Mouse (Mus musculus) neural tube, embryonic 12.5 days (tissue): ENCODE results near the gene Poc1a. TPM values are rescaled to one million over a fixed set of nuclear protein-coding genes. Genes with fewer than 3 reads are reported as not detected.

Experiments used
- ATAC-seq: fragments of 200-750 bp; cut with Nextera tagmentation; 2 replicates; pipeline ENCODE4 v1.8.0; 2017; ENCODE audit warnings: low read depth, mild to moderate bottlenecking, moderate TSS enrichment, moderate library complexity; ENCODE audit not compliant: low FRiP score
- H3K27ac ChIP-seq: fragments of 300-500 bp; sonication (generic); 2 replicates; pipeline ENCODE4 v1.5.1; 2016
- H3K27me3 ChIP-seq: fragments of 300-500 bp; sonication (generic); replicated peaks from 2 replicates; pipeline ENCODE4 v1.6.1; 2016; ENCODE audit warnings: mild to moderate bottlenecking
- H3K36me3 ChIP-seq: fragments of 300-500 bp; sonication (generic); 2 replicates; pipeline ENCODE4 v1.6.1; 2016; ENCODE audit warnings: mild to moderate bottlenecking
- H3K4me1 ChIP-seq: fragments of 300-500 bp; sonication (generic); 2 replicates; pipeline ENCODE4 v1.6.1; 2016
- H3K4me2 ChIP-seq: fragments of 300-500 bp; sonication (generic); replicated peaks from 2 replicates; pipeline ENCODE4 v1.6.1; 2016; ENCODE audit warnings: mild to moderate bottlenecking
- H3K4me3 ChIP-seq: fragments of 300-500 bp; sonication (generic); 2 replicates; pipeline ENCODE4 v1.5.1; 2016
- H3K9ac ChIP-seq: fragments of 300-500 bp; sonication (generic); 2 replicates; pipeline ENCODE4 v1.6.1; 2016; ENCODE audit warnings: mild to moderate bottlenecking
- H3K9me3 ChIP-seq: fragments of 300-500 bp; sonication (generic); 2 replicates; pipeline ENCODE4 v1.6.1; 2016; ENCODE audit warnings: mild to moderate bottlenecking
- WGBS: fragments of 180-500 bp; shearing (Covaris S2); methylation state at CpG from one replicate; pipeline ENCODE4 v1.1.7; 2016; 5-methylcytosine and 5-hydroxymethylcytosine counted together
- polyA plus RNA-seq: library from polyadenylated mRNA; unstranded; fragments of >200 nt; fragmentation: Nextera tagmentation; extraction: Ambion mirVana; gene quantifications from 2 replicates; pipeline ENCODE4 v1.2.1, GENCODE M21; 2016

Poc1a gene
- polyA plus RNA-seq, 1 experiment from 2014 or later = 17.1 TPM

DNA sequence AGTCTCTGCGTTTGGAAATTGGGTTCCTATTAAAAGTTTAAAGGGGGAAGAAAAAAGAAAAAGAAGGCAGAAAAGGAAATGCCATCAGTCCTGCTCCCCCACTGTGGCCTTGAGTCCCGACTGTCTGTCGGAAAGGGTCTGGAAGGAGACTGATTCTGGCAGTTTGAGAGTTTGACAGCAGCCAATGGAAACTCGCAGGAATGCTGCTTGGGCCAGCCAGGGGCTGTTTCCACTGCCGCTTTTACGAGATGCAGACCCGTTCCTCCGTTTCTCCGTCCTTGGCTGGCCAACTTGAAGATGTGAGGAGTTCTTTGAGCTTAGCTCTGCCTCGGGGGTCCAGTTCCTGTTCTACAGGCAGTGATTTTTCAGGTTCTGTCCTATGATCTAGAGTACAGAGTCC is 67.4 kb downstream of the Poc1a start:
- 64% methylated on average over 10 of the region's 10 CpGs for WGBS
- peaks cover 6% of the 10 kb centered on the region; the same call in 1 of the 2 replicates for H3K4me1 ChIP-seq
- H3K9ac ChIP-seq = no peak overlapping the region
- H3K27me3 ChIP-seq = no peaks in the 10 kb centered on the region
- H3K36me3 ChIP-seq = no peaks in the 10 kb centered on the region
- H3K9me3 ChIP-seq = no peaks in the 10 kb centered on the region
- no peak for ATAC-seq
- H3K27ac ChIP-seq = no peak overlapping the region
- H3K4me3 ChIP-seq = no peak overlapping the region
- no peak overlapping the region for H3K4me2 ChIP-seq

DNA sequence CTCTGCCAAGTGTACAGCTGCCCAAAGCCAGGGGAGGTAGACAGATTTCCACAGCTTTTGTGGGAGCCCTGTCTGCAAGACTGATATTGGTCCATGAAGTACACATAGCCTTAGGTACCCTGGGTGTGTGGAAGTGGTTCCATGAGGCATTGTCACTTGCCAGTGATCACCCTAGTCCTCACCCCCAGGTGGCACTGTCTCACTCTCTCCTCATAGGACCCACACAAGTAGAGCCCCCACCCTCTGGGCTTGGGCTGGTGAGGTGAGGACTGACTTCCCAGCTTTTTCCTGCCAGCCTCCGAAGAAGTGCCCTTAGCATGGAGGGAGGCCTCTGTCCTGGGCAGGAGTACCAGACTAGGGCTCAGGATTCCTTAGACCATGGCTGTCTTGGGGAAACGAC is 68.2 kb downstream of the Poc1a start:
- no peak overlapping the region for H3K27ac ChIP-seq
- no peak overlapping the region for H3K9ac ChIP-seq
- WGBS = 77% methylated on average over 2 of the region's 2 CpGs
- no peak overlapping the region for H3K4me2 ChIP-seq
- H3K4me3 ChIP-seq = no peak overlapping the region
- 0 out of 2 replicates have a peak, but pooled peaks have one; percentile 48 for ATAC-seq
- peaks cover 6% of the 10 kb centered on the region; the same call in 1 of the 2 replicates for H3K4me1 ChIP-seq
- no peaks in the 10 kb centered on the region for H3K9me3 ChIP-seq
- no peaks in the 10 kb centered on the region for H3K36me3 ChIP-seq
- no peaks in the 10 kb centered on the region for H3K27me3 ChIP-seq

DNA sequence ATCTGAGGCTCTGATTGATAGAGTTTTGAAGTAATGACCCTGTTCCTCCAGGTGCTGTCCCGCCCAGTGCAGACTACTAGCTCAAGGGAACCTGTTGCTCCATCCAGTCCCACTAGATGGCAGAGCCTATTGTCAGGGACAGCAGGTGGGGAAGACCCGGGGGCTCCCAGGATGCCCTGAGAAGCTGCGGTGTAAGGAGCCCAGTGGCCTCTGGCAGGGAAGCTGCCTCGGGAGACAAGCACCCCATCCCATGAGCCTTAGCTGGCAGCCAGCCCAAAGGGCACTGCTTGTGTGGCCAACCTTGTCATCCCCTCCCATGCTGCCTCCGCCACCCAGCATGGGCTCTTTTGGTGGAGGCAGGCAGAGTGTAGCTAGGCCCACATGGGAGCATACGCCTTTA is 70.3 kb downstream of the Poc1a start:
- Histone ChIP-seq H3K9ac (no peak overlapping the region), H3K9me3 (no peaks in the 10 kb centered on the region), H3K4me2 (no peak overlapping the region), H3K4me3 (no peak overlapping the region), H3K27me3 (no peaks in the 10 kb centered on the region), H3K27ac (no peak overlapping the region), H3K4me1 (peaks cover 5% of the 10 kb centered on the region; the same call in 1 of the 2 replicates), H3K36me3 (no peaks in the 10 kb centered on the region)
- ATAC-seq = no peak
- WGBS = 75% methylated on average over 6 of the region's 6 CpGs

DNA sequence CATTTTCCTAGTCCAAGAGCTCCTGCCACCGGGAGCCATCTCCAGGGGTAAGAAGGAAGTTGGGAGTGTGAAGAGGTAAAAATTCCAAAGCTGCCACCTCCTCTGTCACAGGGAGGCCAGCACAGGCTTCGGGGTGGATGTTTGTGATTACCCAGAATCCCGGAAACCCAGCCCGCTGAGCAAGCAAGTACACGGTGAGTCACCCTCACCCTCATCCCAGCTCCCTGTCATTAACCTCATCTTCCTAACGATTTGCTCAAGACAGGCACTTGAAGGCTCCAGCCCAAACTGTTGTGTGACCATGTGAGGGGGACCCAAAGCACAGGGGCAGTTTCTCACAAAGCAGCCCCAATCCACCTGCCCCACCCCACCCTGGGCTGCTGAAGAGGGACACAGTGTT is 72.9 kb downstream of the Poc1a start:
- no peaks in the 10 kb centered on the region for H3K9me3 ChIP-seq
- H3K27me3 ChIP-seq = no peaks in the 10 kb centered on the region
- H3K27ac ChIP-seq = no peak overlapping the region
- no peaks in the 10 kb centered on the region for H3K36me3 ChIP-seq
- H3K4me2 ChIP-seq = no peak overlapping the region
- no peak overlapping the region for H3K9ac ChIP-seq
- H3K4me1 ChIP-seq = peaks cover 11% of the 10 kb centered on the region; the same call in 1 of the 2 replicates
- H3K4me3 ChIP-seq = no peak overlapping the region
- WGBS = 74% methylated on average over 6 of the region's 6 CpGs
- ATAC-seq = no peak

DNA sequence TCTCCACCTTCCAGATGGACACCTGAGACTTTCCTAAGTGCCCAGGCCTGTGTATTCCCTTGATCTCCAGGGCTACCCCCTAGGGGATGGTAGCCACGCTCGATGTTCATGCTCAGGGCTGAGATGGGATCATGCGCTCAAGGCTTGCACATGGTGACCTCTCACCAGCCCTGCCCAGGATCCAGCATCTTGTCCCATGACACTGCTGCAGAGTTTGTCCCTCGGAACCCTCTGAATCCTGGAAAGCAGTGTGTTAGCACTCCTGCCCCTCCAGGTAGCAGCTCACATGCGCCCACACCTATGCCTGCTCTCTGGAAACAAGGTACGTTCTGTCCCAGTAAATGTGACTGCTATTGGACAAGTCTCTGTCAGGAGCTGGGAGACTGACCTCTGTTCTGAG is 73.9 kb downstream of the Poc1a start:
- no peak overlapping the region for H3K9ac ChIP-seq
- no peak overlapping the region for H3K4me3 ChIP-seq
- ATAC-seq = no peak
- H3K9me3 ChIP-seq = no peaks in the 10 kb centered on the region
- no peaks in the 10 kb centered on the region for H3K27me3 ChIP-seq
- peaks cover 11% of the 10 kb centered on the region; the same call in 1 of the 2 replicates for H3K4me1 ChIP-seq
- no peak overlapping the region for H3K27ac ChIP-seq
- H3K36me3 ChIP-seq = no peaks in the 10 kb centered on the region
- 89% methylated on average over 6 of the region's 6 CpGs for WGBS
- H3K4me2 ChIP-seq = no peak overlapping the region

DNA sequence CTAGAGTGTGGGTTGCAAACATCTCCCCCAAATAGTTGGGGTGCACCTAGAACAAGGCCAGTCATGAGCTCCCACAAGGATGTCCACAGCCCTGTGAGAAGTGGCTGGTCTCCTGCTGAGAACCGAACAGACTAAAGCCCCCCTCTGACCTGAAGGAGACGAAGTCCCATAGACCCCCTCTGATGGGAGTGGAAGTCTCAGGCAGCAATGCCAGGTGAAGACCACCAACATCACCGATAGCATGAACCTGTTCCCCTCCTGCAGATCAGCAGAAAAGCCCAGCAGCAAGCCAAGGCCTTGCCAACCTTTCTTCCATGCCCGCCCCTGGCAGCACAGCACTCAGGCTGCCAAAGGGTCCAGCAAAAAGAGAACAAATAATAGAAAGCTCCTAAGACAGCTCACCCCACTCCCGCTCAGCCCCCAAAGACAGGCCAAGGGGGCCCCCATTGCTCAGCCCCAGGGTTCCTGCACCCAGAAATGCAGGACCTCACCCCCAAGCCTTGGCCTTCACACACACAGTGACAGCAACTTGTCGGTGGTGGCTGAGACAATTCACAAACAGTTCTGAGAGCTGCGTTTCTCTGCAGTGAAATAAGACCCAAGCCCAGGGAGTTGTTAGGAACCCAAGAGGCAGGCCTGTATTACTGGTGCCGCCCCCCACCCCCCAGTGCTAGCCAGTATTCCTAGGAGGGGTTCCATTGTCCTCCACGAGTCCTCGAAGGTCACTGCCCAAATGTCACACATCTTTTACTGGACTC is 74.5 kb downstream of the Poc1a start:
- no peak overlapping the region for H3K27ac ChIP-seq
- 66% methylated on average over 10 of the region's 10 CpGs for WGBS
- H3K36me3 ChIP-seq = no peaks in the 10 kb centered on the region
- H3K4me3 ChIP-seq = no peak overlapping the region
- H3K4me1 ChIP-seq = peaks cover 11% of the 10 kb centered on the region; the same call in 1 of the 2 replicates
- H3K4me2 ChIP-seq = no peak overlapping the region
- H3K9ac ChIP-seq = no peak overlapping the region
- H3K27me3 ChIP-seq = no peaks in the 10 kb centered on the region
- H3K9me3 ChIP-seq = no peaks in the 10 kb centered on the region
- ATAC-seq = no peak

DNA sequence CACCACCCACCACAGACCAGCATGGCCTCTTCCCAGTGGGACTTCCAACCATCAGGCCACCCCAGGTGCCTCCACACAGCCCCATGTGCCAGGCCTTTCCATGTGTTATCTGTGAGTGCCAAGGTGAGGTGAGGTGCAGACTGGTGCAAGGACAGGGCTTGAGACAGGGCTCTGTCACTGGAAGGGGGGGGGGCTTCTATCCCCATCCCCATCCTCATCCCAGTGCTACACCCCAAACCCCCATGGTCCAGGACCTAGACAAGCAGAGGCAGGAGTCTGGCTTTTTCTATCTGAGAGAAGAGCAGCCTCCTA is 75.1 kb downstream of the Poc1a start:
- Histone ChIP-seq H3K4me1 (peaks cover 11% of the 10 kb centered on the region; the same call in 1 of the 2 replicates), H3K27me3 (no peaks in the 10 kb centered on the region), H3K27ac (no peak overlapping the region), H3K4me2 (no peak overlapping the region), H3K36me3 (no peaks in the 10 kb centered on the region), H3K9ac (no peak overlapping the region), H3K4me3 (no peak overlapping the region), H3K9me3 (no peaks in the 10 kb centered on the region)
- 0 out of 2 replicates have a peak, but pooled peaks have one; percentile 41 for ATAC-seq

DNA sequence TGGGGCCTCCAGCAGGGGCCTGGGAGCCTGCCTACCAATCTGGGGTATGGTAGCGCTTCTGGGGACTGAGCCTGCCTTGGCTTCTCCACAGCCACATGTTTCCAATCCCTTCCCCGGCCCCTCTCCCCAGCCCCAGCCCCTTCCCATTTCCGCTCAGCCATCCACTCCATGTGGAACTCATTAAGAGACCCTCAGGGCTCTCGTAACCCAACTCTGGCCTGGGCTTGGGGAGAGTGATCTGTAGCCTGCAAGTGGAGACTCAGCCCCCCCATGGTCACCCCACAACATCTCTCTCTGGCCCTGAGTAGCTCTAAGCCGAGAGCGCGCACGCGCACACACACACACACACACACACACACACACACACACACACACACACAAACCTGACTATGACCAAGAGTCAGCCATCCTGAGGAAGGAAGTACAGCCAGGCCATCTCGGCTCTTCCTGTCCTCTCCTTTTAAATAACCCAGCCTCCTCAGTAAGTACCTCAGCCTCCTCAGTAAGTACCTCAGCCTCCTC is 75.5 kb downstream of the Poc1a start:
- no peaks in the 10 kb centered on the region for H3K36me3 ChIP-seq
- no peak overlapping the region for H3K4me3 ChIP-seq
- H3K27me3 ChIP-seq = no peaks in the 10 kb centered on the region
- ATAC-seq = no peak
- no peak overlapping the region for H3K27ac ChIP-seq
- peaks cover 11% of the 10 kb centered on the region; the same call in 1 of the 2 replicates for H3K4me1 ChIP-seq
- no peak overlapping the region for H3K9ac ChIP-seq
- no peaks in the 10 kb centered on the region for H3K9me3 ChIP-seq
- no peak overlapping the region for H3K4me2 ChIP-seq
- 73% methylated on average over 10 of the region's 10 CpGs for WGBS

DNA sequence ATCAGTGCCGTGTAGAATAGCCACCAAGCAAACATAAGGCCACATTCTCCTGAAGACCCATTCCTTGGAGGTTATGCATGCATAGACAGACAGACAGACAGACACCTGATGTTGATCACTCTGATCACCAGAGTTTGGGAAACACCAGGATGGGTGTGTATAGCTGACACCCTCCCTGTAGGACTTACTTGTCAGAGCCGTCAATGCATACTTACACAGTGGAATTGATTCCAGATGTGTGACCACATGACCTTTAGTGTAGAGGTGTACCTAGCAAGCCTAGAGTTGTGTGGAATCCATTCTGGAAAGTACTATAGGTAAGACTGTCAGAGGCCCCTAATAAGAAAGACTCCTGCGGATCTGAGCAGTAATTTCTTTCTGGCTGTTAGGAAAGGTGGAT is 76.3 kb downstream of the Poc1a start:
- WGBS = 80% methylated on average over 3 of the region's 3 CpGs
- no peaks in the 10 kb centered on the region for H3K36me3 ChIP-seq
- H3K4me3 ChIP-seq = no peak overlapping the region
- H3K27ac ChIP-seq = no peak overlapping the region
- H3K4me2 ChIP-seq = no peak overlapping the region
- no peak for ATAC-seq
- H3K9me3 ChIP-seq = no peaks in the 10 kb centered on the region
- no peaks in the 10 kb centered on the region for H3K27me3 ChIP-seq
- H3K9ac ChIP-seq = no peak overlapping the region
- peaks cover 11% of the 10 kb centered on the region; the same call in 1 of the 2 replicates for H3K4me1 ChIP-seq

DNA sequence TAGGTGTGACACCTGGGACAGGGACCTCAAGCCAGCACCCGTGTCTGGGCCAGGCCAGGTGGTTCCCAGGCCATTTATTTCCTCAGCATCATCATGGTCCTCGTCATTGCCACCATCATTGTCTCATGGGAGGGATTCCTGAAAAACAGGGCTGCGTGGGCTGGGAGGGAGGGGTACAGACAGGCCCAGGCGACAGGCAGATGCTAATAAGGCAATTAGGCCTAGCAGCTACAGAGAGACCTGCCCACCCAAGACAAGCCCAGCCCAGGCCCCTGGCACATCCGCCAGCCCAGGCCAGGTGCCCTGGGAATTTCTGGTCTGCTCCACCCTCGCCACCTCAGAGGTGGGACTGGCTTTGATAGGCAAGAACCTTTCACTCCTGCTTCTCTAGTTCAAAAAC is 78.4 kb downstream of the Poc1a start:
- Histone ChIP-seq H3K9me3 (no peaks in the 10 kb centered on the region), H3K27me3 (no peaks in the 10 kb centered on the region), H3K4me2 (no peak overlapping the region), H3K9ac (no peak overlapping the region), H3K36me3 (no peaks in the 10 kb centered on the region), H3K4me3 (no peak overlapping the region), H3K4me1 (peaks cover 11% of the 10 kb centered on the region; the same call in 1 of the 2 replicates), H3K27ac (no peak overlapping the region)
- WGBS = 55% methylated on average over 6 of the region's 6 CpGs
- no peak for ATAC-seq

DNA sequence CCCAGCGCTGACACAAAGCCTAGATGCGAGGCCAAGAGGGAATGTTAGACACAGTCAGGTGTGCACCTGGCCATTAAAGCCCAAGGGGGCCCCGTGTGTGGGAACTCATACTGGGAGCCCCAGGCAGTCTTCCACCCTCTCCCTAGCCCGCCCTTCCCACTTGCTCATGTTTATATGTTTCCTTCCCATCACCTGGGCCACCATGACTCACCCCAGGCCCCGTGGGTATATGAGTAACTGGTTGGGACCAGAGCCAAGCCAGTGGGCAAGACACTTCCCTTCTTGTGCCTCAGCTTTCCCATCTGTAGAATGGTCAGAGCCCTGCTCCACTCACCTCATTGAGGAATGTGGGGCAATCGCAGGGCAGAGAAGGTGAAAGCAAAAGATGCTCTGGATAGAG is 80.3 kb downstream of the Poc1a start:
- H3K9ac ChIP-seq = no peak overlapping the region
- no peak overlapping the region for H3K4me2 ChIP-seq
- WGBS = 87% methylated on average over 6 of the region's 6 CpGs
- no peaks in the 10 kb centered on the region for H3K9me3 ChIP-seq
- no peaks in the 10 kb centered on the region for H3K27me3 ChIP-seq
- H3K4me3 ChIP-seq = no peak overlapping the region
- ATAC-seq = no peak
- no peak overlapping the region for H3K27ac ChIP-seq
- H3K36me3 ChIP-seq = no peaks in the 10 kb centered on the region
- peaks cover 6% of the 10 kb centered on the region; the same call in 1 of the 2 replicates for H3K4me1 ChIP-seq

DNA sequence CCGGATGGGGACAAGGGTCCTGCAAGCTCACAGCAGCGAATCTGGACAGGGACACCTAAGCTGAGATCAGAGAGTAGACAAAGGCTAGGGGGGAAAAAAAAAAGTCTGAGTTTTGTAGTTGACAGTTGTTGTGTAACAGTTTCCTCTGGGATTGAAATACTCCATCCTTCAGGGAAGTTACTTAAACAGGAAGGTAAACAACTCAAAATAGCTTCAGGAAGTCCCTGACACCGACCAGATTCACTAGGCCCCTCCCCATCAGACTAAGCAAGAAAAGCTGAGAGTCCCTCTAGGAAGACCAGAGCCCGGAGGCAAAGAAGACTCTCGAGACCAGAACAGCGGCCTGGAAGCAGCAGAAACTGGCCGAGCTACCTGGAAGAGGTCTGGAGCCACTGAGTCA is 84.5 kb downstream of the Poc1a start:
- H3K9ac ChIP-seq = no peak overlapping the region
- no peak for ATAC-seq
- no peak overlapping the region for H3K27ac ChIP-seq
- H3K4me3 ChIP-seq = no peak overlapping the region
- H3K36me3 ChIP-seq = no peaks in the 10 kb centered on the region
- H3K9me3 ChIP-seq = no peaks in the 10 kb centered on the region
- peaks cover 11% of the 10 kb centered on the region for H3K4me1 ChIP-seq
- H3K4me2 ChIP-seq = no peak overlapping the region
- 74% methylated on average over 7 of the region's 7 CpGs for WGBS
- no peaks in the 10 kb centered on the region for H3K27me3 ChIP-seq

DNA sequence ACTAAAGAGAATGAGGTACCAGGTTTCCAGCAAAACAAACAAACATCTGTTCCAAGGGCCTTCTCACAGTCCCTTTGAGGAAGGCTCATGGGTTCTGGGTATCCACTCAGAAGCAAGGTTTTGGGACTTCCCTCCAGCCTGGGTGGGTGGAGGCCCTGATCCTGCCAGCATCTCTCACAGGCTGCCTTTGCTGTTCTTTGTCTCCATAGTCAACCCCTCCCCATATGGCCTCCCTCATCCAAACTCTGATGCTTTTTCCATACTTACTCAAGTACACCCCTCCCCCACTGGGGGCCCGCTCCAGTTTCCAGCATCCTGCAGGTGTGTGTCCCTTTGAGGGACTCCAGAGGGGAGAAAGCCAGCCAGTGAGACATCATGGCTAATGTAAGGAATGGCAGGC is 85.3 kb downstream of the Poc1a start:
- Histone ChIP-seq H3K27me3 (no peaks in the 10 kb centered on the region), H3K4me1 (peaks cover 20% of the 10 kb centered on the region), H3K36me3 (peaks cover 7% of the 10 kb centered on the region; the same call in 1 of the 2 replicates), H3K9ac (no peak overlapping the region), H3K9me3 (no peaks in the 10 kb centered on the region), H3K4me2 (no peak overlapping the region), H3K4me3 (no peak overlapping the region), H3K27ac (no peak overlapping the region)
- WGBS = 50% methylated on average over 1 of the region's 1 CpGs
- ATAC-seq = no peak
